Mouse (Mus musculus): ENCODE data around the gene Zfp964. TPM values are rescaled to one million over a fixed set of nuclear protein-coding genes. Genes with fewer than 3 reads are reported as not detected.
"Not testable (repeated sequence)": the region's sequence is repeated elsewhere in the genome, so short reads cannot be mapped to it uniquely, and the experiment has no call there.

Zfp964 gene
- total and polyA plus RNA-seq, 3 experiments = 0.52 to 0.58 TPM; not detected in 1

- TF ChIP-seq CHD2 (IDR thresholded peaks at IDR 0.05; ENCODE audit: low read length) = peak; percentile 13; the same call in 1 of the 2 replicates
- TF ChIP-seq RCOR1 (IDR thresholded peaks at IDR 0.05; ENCODE audit: low read depth, low read length) = no peak
- TF ChIP-seq MXI1 (IDR thresholded peaks at IDR 0.05; ENCODE audit: low read depth, low read length) = peak; percentile 81
- peak; percentile 93 for TF ChIP-seq NELFE (IDR thresholded peaks at IDR 0.05; ENCODE audit: low read depth, low read length)
Measured at GRCm38 (mm10) chr8:69625095-69625789, 29.0 kb upstream of the Zfp964 start, which contains the start of gene Zfp868 (continued).

GRCm38 (mm10) chr8:69653808-69654357 is 396 bp upstream of the Zfp964 start:
- DNase-seq (ENCODE audit: low read depth, low spot score) = no peak
- no peaks in the 10 kb centered on the region; the same call in 1 of the 2 replicates for H3K79me2 ChIP-seq (ENCODE audit: control insufficient read depth, insufficient read depth, low read length, poor library complexity)
- no peaks in the 10 kb centered on the region for H3K9me3 ChIP-seq (replicated peaks; ENCODE audit: insufficient read depth, low read length)
- H3K27ac ChIP-seq (ENCODE audit: control insufficient read depth, low read depth, low read length) = no peak overlapping the region
- H3K4me3 ChIP-seq (ENCODE audit: control insufficient read depth in 1 of 2, insufficient read depth in 1 of 2, low read depth in 2 of 2, low read length in 2 of 2) = peak overlapping the region; percentile 30 to 70
- peaks cover 0 to 2% of the 10 kb centered on the region in 2 experiments; a peak in 1 of 4 replicates for H3K4me1 ChIP-seq (ENCODE audit: control insufficient read depth in 1 of 2, insufficient read depth in 2 of 2, low read length in 2 of 2)
- H3K27me3 ChIP-seq (ENCODE audit: control insufficient read depth in 1 of 2, insufficient read depth in 2 of 2, low read length in 2 of 2) = peaks cover 0 to 1% of the 10 kb centered on the region in 2 experiments; a peak in 2 of 4 replicates
- H3K36me3 ChIP-seq (ENCODE audit: control insufficient read depth in 1 of 2, insufficient read depth in 2 of 2, low read length in 2 of 2) = 0 out of 4 replicates have a peak, but pooled peaks cover 0 to 2% of the 10 kb centered on the region in 2 experiments
- TF ChIP-seq E2F4 (IDR thresholded peaks at IDR 0.05; ENCODE audit: borderline replicate concordance, low read depth, low read length) = no peak
- peak; percentile 62 for TF ChIP-seq ZNF384 (IDR thresholded peaks at IDR 0.05; ENCODE audit: low read depth, low read length)
- TF ChIP-seq MYC (IDR thresholded peaks at IDR 0.05; ENCODE audit: low read depth, low read length) = no peak
- TF ChIP-seq TAL1 (IDR thresholded peaks at IDR 0.05; ENCODE audit: low read length) = no peak
- no peak for TF ChIP-seq USF2 (IDR thresholded peaks at IDR 0.05; ENCODE audit: borderline replicate concordance in 1 of 2, insufficient read depth in 1 of 2, low read depth in 1 of 2, low read length in 2 of 2)
- TF ChIP-seq MEF2A (IDR thresholded peaks at IDR 0.05; ENCODE audit: extremely low read depth, insufficient replicate concordance, low read depth, low read length, poor library complexity, severe bottlenecking) = no peak
- H3K9ac ChIP-seq (ENCODE audit: control insufficient read depth, low read depth, low read length, poor library complexity, severe bottlenecking) = no peak overlapping the region; the same call in 1 of the 2 replicates

- Histone ChIP-seq H3K79me2 (ENCODE audit: control insufficient read depth, insufficient read depth, low read length, poor library complexity) (no peaks in the 10 kb centered on the region), H3K4me3 (ENCODE audit: control insufficient read depth in 1 of 2, insufficient read depth in 1 of 2, low read depth in 2 of 2, low read length in 2 of 2) (no peak overlapping the region), H3K4me1 (ENCODE audit: control insufficient read depth in 1 of 2, insufficient read depth in 2 of 2, low read length in 2 of 2) (no peaks in the 10 kb centered on the region), H3K9ac (ENCODE audit: control insufficient read depth, low read depth, low read length, poor library complexity, severe bottlenecking) (no peak overlapping the region), H3K9me3 (replicated peaks; ENCODE audit: insufficient read depth, low read length) (no peaks in the 10 kb centered on the region; the same call in 1 of the 2 replicates), H3K27ac (ENCODE audit: control insufficient read depth, low read depth, low read length) (no peak overlapping the region), H3K36me3 (ENCODE audit: control insufficient read depth in 1 of 2, insufficient read depth in 2 of 2, low read length in 2 of 2) (no peaks in the 10 kb centered on the region), H3K27me3 (ENCODE audit: control insufficient read depth in 1 of 2, insufficient read depth in 2 of 2, low read length in 2 of 2) (no peaks in the 10 kb centered on the region)
- no peak for DNase-seq (ENCODE audit: low read depth, low spot score)
- TF ChIP-seq ZC3H11A (IDR thresholded peaks at IDR 0.05; ENCODE audit: low read depth, low read length) (no peak), ETS1 (IDR thresholded peaks at IDR 0.05; ENCODE audit: low read depth, low read length) (no peak), MAX (IDR thresholded peaks at IDR 0.05; ENCODE audit: low read length) (no peak), GATA1 (IDR thresholded peaks at IDR 0.05; ENCODE audit: low read depth, low read length) (no peak), ZMIZ1 (IDR thresholded peaks at IDR 0.05; ENCODE audit: low read depth, low read length) (no peak), CHD1 (IDR thresholded peaks at IDR 0.05; ENCODE audit: low read depth, low read length) (no peak), HCFC1 (IDR thresholded peaks at IDR 0.05; ENCODE audit: low read depth, low read length) (no peak), MYC (IDR thresholded peaks at IDR 0.05; ENCODE audit: low read depth, low read length) (no peak), CHD2 (IDR thresholded peaks at IDR 0.05; ENCODE audit: low read length) (no peak), EP300 (IDR thresholded peaks at IDR 0.05; ENCODE audit: low read depth in 1 of 2, low read length in 2 of 2) (no peak), MAFK (IDR thresholded peaks at IDR 0.05; ENCODE audit: borderline replicate concordance, low read depth, low read length) (no peak), NRF1 (IDR thresholded peaks at IDR 0.05; ENCODE audit: insufficient read depth, low read depth, low read length, poor library complexity, severe bottlenecking) (no peak), TBP (IDR thresholded peaks at IDR 0.05; ENCODE audit: low read depth, low read length) (no peak)
Measured at GRCm38 (mm10) chr8:69661294-69661693, 7.0 kb downstream of the Zfp964 start.

- not testable (repeated sequence) for H3K36me3 ChIP-seq (ENCODE audit: control insufficient read depth in 1 of 2, insufficient read depth in 2 of 2, low read length in 2 of 2); H3K9ac ChIP-seq (ENCODE audit: control insufficient read depth, low read depth, low read length, poor library complexity, severe bottlenecking); H3K9me3 ChIP-seq (replicated peaks; ENCODE audit: insufficient read depth, low read length); DNase-seq (ENCODE audit: low read depth, low spot score); H3K27ac ChIP-seq (ENCODE audit: control insufficient read depth, low read depth, low read length); H3K4me3 ChIP-seq (ENCODE audit: control insufficient read depth in 1 of 2, insufficient read depth in 1 of 2, low read depth in 2 of 2, low read length in 2 of 2); H3K27me3 ChIP-seq (ENCODE audit: control insufficient read depth in 1 of 2, insufficient read depth in 2 of 2, low read length in 2 of 2); H3K4me1 ChIP-seq (ENCODE audit: control insufficient read depth in 1 of 2, insufficient read depth in 2 of 2, low read length in 2 of 2); H3K79me2 ChIP-seq (ENCODE audit: control insufficient read depth, insufficient read depth, low read length, poor library complexity)
Measured at GRCm38 (mm10) chr8:69665051-69665450, 10.8 kb downstream of the Zfp964 start.
